Mouse (Mus musculus) urinary bladder, postnatal 10 days (tissue): ENCODE measurements around the gene Oxsm.

Experiments
- DNase-seq: peaks from one replicate; pipeline ENCODE4 v3.0.0; 2022; ENCODE audit warnings: low spot score

The Oxsm gene

GRCm38 (mm10) chr14:16242193-16242815, 7.3 kb downstream of the Oxsm start:
- DNase-seq: no peak

DNA sequence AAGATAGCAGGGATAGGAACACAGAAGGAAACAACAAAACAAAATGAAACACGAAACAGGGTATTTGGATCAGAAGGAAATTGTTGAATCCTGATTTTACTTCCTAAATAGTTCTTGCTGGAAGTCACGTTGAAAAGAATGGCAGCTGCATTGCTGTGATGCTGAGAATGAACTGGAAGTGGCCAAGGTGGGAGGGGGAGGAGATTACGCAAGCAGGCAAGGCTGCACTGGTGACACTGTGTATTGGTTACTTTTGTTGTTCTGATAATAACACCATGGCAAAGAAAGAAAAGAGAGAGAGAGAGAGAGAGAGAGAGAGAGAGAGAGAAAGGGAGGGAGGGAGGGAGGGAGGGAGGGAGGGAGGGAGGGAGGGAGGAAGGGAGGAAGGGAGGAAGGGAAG, 13.1 kb downstream of the Oxsm start:
- no peak for DNase-seq

DNA sequence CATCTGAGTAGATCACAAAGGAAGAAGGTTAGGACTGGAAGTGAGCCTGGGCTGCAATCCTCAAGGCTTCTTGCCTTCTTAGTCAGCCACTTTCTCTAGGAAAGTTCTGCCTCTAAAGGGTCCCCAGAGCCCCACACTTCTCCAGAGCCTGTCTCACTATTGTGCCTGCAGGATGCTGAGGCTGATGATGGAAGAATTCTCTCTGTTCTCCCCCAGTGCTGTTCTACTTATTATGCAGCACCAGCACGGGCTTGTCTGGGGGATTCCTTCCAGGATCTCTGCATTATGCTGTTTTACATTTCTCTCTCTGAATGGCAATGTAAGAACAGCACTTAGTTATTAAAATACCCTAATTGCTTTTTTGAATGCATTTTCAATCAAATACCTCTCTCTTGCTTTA, 16.1 kb downstream of the Oxsm start:
- DNase-seq: no peak

- DNase-seq: no peak
Measured at GRCm38 (mm10) chr14:16230581-16230980, 19.0 kb downstream of the Oxsm start.

DNA sequence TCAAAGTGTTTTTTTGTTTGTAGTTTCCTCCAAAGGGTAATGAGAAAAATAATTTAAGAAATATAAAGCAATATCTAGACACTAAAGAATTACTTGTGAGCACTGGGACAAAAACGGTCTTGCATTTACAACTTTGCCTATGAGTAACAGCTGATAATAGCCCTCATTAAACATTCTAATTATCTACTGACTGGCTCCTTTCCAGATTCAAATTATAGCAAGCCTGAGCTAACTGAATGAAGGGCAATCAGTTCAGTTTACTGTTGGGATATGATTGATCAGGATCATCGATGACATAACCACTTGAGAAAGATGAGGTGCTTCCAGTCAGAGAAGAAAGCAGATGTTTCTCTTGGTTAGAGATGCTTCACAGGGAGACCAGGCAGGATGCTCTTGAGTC, 20.2 kb downstream of the Oxsm start:
- no peak for DNase-seq

DNA sequence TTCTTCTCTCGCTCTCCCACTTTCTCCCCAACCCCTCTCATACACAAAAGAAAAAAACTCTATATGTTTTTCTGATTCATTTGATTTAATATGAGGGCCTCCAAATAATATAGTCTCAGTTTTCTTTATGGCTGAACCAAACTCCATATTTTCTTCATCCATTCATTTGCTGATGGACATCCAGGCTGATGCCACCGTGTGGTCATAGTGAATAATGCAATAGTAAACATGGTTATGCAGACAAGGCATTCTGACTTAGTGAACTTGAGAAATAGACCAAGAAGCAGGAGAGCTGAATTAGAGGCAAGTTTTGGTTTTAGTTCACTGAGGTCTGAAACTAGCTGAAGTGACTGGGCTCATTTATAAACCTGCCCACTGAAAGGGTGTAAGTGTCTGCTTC, 30.6 kb downstream of the Oxsm start:
- DNase-seq: no peak

GRCm38 (mm10) chr14:16207722-16208121, 41.9 kb downstream of the Oxsm start:
- DNase-seq: no peak

DNA sequence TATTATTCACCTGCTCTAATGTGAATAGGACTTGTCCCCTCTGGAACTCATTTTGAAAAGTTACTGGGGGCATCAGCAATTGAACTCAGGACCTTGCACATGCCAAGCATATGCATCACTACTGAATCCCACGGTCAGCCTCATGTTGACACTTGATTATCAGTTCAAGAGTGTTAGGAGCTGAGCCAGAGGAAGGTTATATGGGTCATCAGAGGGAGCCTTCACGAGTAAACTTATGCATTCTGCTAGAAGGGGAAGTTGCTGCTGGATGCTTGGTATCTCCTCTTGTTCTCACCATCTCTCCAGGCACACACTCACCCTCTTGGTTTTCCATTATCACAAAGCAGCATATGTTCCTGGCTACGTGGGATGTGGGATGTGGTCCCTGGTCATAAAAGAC, 47.9 kb downstream of the Oxsm start:
- no peak for DNase-seq

DNA sequence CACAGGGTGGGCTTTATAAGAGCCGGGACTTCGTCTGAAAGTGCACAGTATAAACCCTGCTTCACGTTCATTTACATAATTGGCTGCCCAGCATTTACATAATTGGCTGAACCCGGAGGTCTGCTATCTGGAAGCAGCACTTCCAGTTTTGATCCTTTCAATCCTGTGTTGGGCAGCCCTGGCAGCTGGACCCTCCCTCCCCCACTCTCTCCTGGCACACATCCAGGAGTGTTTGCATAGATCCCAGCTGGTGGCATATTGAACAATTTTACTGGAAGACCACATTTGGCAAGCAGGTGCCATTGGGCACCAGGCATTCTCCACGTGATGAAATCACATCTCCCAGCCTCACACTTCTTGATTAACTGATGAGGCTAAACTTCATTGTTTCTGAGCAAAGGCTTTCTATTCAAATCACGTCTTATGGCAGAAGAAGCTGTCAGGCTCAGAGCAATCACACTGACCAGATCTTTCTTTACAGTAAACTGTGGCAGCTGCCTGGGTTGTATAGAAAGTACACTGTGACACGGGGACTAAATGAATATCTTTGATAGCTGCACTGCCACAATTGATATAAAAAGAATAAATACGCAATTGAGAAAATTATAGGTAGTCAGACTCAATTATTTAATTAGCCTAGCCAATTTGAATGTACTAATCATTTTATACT, 48.5 kb downstream of the Oxsm start:
- DNase-seq: no peak

GRCm38 (mm10) chr14:16200220-16200912, 49.2 kb downstream of the Oxsm start:
- DNase-seq: no peak

DNA sequence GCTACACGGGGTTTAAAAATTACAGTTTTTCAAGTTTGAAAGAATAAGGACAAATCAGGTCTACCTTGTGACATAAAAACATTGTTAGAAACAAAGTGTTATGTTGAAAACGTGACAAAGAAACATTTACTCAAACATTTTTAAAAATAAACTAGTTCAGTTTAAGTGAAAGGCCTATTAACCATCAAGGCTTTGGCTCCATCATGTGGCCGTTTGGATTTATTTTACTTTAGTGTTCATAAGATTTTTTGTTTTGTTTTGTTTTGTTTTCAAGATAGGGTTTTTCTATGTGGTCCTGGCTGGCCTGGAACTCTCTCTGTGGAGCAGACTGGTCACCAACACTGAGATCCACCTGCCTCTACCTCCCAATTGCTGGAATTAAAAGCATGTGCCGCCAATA, 53.1 kb downstream of the Oxsm start:
- DNase-seq: no peak

- no peak for DNase-seq
Measured at GRCm38 (mm10) chr14:16195486-16195885, 54.1 kb downstream of the Oxsm start.

DNA sequence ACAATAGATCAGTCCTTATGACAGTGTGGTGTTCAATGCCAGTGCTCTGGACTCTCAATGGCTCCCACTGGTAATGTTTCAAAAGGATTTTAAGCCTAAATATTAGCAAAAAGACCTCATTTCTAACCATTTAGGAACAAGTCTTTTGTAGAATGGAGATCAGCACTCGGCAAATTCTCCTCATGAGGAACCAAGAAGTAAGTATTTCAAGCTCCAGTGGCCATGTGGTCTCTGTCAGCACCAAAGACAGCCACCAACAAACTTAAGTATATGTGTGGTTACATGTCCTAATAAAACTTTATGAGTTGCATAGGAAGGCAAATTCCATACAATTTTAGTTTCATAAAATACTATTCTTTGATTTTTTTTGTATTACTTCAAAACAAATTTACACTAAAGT, 55.5 kb downstream of the Oxsm start:
- no peak for DNase-seq

DNA sequence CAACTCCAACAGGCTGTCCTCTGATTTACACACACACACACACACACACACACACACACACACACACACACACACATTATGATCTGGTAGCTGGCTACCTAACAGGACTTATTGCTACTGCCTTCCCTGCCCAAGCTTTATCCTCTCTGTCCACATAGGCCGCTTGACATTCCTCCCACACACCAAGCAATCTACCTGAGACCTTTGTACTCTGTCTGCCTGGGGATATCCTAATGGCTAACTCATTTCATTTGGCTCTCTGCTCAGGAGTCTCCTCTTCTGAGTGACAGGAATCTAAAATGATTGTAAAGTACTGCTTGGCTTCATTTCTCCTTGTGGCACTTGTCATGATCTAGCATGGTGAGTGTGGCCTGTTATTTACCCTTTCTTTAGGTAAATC, 60.5 kb downstream of the Oxsm start:
- no peak for DNase-seq
